Mouse (Mus musculus) intestine, embryonic 14.5 days (tissue): Measurements from ENCODE around the gene Bcas3. TPM values are rescaled to one million over a fixed set of nuclear protein-coding genes. Genes with fewer than 3 reads are reported as not detected.

ENCODE experiments used
- ATAC-seq: fragments of 200-750 bp; cut with Nextera tagmentation; replicated peaks from 2 replicates; pipeline ENCODE4 v1.8.0; 2017; ENCODE audit warnings: low read depth, moderate number of reproducible peaks, moderate TSS enrichment, moderate library complexity; ENCODE audit not compliant: low FRiP score, low TSS enrichment
- DNase-seq: peaks from one replicate; pipeline ENCODE4 v3.0.0-alpha.2; 2018; ENCODE audit warnings: low spot score
- H3K27ac ChIP-seq: fragments of 300-500 bp; sonication (generic); 2 replicates; pipeline ENCODE4 v1.5.1; 2014; ENCODE audit warnings: low read depth, mild to moderate bottlenecking, control low read depth
- H3K27me3 ChIP-seq: fragments of 300-500 bp; sonication (generic); replicated peaks from 2 replicates; pipeline ENCODE4 v1.6.1; 2014; ENCODE audit warnings: low read length, control low read depth; ENCODE audit not compliant: control insufficient read depth, insufficient read depth
- H3K36me3 ChIP-seq: fragments of 300-500 bp; sonication (generic); 2 replicates; pipeline ENCODE4 v1.6.1; 2014; ENCODE audit warnings: low read length, control low read depth; ENCODE audit not compliant: control insufficient read depth, insufficient read depth
- H3K4me1 ChIP-seq: fragments of 300-500 bp; sonication (generic); replicated peaks from 2 replicates; pipeline ENCODE4 v1.6.1; 2014; ENCODE audit warnings: low read length, control low read depth, mixed read lengths; ENCODE audit not compliant: control insufficient read depth, insufficient read depth
- H3K4me2 ChIP-seq: fragments of 300-500 bp; sonication (generic); 2 replicates; pipeline ENCODE4 v1.6.1; 2014; ENCODE audit warnings: low read length
- H3K4me3 ChIP-seq: fragments of 300-500 bp; sonication (generic); 2 replicates; pipeline ENCODE4 v1.5.1; 2014; ENCODE audit warnings: low read depth, low read length, control low read depth, mixed read lengths
- H3K9ac ChIP-seq: fragments of 300-500 bp; sonication (generic); 2 replicates; pipeline ENCODE4 v1.6.1; 2014; ENCODE audit warnings: mild to moderate bottlenecking, low read length
- H3K9me3 ChIP-seq: fragments of 300-500 bp; sonication (generic); 2 replicates; pipeline ENCODE4 v1.6.1; 2016; ENCODE audit warnings: low read length, control low read depth; ENCODE audit not compliant: control insufficient read depth
- WGBS: fragments of 180-500 bp; shearing (Covaris S2); extraction: QIAGEN DNeasy Blood & Tissue Kit; methylation state at CpG from one replicate; pipeline ENCODE4 v1.1.7; 2014; 5-methylcytosine and 5-hydroxymethylcytosine counted together
- polyA plus RNA-seq: library from polyadenylated mRNA; unstranded; fragments of >200 nt; fragmentation: Nextera tagmentation; extraction: Ambion mirVana; gene quantifications from 2 replicates; pipeline ENCODE4 v1.2.1, GENCODE M21; 2014

The Bcas3 gene
- polyA plus RNA-seq, 1 experiment from 2014 or later, result 17.9 TPM

DNA sequence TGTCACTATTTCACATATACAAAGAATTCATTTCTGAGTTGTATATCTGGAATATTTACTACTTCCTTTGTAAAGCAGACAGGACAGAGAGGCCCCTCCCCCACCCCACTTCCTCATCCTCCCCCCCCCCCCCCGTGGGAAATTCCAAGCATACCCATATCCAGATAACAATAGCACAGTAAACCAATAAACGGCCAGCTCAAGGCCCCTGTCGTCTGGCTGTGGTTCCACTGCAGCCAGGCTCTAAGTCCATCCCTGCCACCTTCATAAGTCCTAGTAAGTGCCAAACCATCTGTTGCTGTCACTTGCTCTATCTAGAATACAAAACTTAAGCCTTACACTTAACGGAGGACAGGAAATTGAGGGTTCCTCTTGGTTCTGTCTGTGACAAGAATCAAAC is 221.5 kb downstream of the Bcas3 start:
- no peak overlapping the region for H3K4me3 ChIP-seq
- H3K27ac ChIP-seq, result 0 out of 2 replicates have a peak overlapping the region, but pooled peaks have one; percentile 22
- 3% methylated on average over 4 of the region's 4 CpGs for WGBS

GRCm38 (mm10) chr11:85577816-85578645 is 225.1 kb downstream of the Bcas3 start:
- WGBS, result 29% methylated on average over 15 of the region's 15 CpGs
- Histone ChIP-seq H3K9me3 (no peaks in the 10 kb centered on the region), H3K4me1 (peaks cover 23% of the 10 kb centered on the region), H3K4me2 (no peak overlapping the region), H3K36me3 (no peaks in the 10 kb centered on the region), H3K4me3 (no peak overlapping the region), H3K9ac (no peak overlapping the region), H3K27ac (peak overlapping the region; percentile 51; the same call in 1 of the 2 replicates), H3K27me3 (no peaks in the 10 kb centered on the region)
- ATAC-seq (no peak), DNase-seq (no peak)

More for the DNA sequence above, 221.5 kb downstream of the Bcas3 start:
- Histone ChIP-seq H3K27me3 (no peaks in the 10 kb centered on the region), H3K4me1 (peaks cover 39% of the 10 kb centered on the region), H3K9me3 (no peaks in the 10 kb centered on the region), H3K4me2 (no peak overlapping the region), H3K36me3 (no peaks in the 10 kb centered on the region), H3K9ac (no peak overlapping the region)
- peak; percentile 52 for DNase-seq
- no peak for ATAC-seq

GRCm38 (mm10) chr11:85584086-85584485 is 231.1 kb downstream of the Bcas3 start:
- ATAC-seq, result no peak
- Histone ChIP-seq H3K4me2 (no peak overlapping the region), H3K9ac (no peak overlapping the region), H3K4me1 (no peaks in the 10 kb centered on the region), H3K27me3 (no peaks in the 10 kb centered on the region), H3K4me3 (no peak overlapping the region), H3K36me3 (no peaks in the 10 kb centered on the region), H3K9me3 (no peaks in the 10 kb centered on the region), H3K27ac (no peak overlapping the region)
- WGBS, result 33% methylated on average over 8 of the region's 8 CpGs
- DNase-seq, result no peak

DNA sequence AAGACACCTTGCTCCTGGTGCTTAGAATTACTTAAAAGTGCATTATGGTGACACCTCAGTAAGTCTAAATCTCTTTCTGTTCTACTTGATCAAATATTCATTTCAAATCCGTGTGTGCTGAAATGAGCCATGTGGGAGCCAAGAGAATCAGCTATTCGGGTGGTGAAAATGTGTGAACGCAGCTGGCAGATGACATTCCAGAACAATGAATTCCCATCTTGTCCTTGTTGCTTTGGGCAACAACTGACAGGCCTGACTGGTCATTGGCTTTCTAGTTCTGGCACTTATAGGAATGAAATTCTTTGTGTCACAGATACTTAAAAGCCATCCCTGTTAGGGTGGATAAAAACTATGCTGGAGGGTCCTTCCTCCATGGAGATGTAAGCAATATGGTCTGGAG is 240.7 kb downstream of the Bcas3 start:
- Histone ChIP-seq H3K36me3 (no peaks in the 10 kb centered on the region), H3K4me1 (no peaks in the 10 kb centered on the region), H3K9me3 (no peaks in the 10 kb centered on the region), H3K27me3 (no peaks in the 10 kb centered on the region), H3K9ac (no peak overlapping the region), H3K4me2 (no peak overlapping the region), H3K4me3 (no peak overlapping the region), H3K27ac (no peak overlapping the region)
- no peak for ATAC-seq
- DNase-seq, result no peak
- WGBS, result 88% methylated on average over 3 of the region's 3 CpGs

- no peak overlapping the region for H3K27ac ChIP-seq
- H3K27me3 ChIP-seq, result no peaks in the 10 kb centered on the region
- no peaks in the 10 kb centered on the region for H3K9me3 ChIP-seq
Measured at GRCm38 (mm10) chr11:85599251-85599650, 246.3 kb downstream of the Bcas3 start.

GRCm38 (mm10) chr11:85603546-85604322 is 250.8 kb downstream of the Bcas3 start:
- no peak overlapping the region for H3K9ac ChIP-seq
- H3K4me3 ChIP-seq, result no peak overlapping the region
- H3K9me3 ChIP-seq, result no peaks in the 10 kb centered on the region
- no peaks in the 10 kb centered on the region for H3K4me1 ChIP-seq
- ATAC-seq, result no peak
- H3K4me2 ChIP-seq, result no peak overlapping the region
- no peak for DNase-seq
- no peaks in the 10 kb centered on the region for H3K36me3 ChIP-seq
- 90% methylated on average over 3 of the region's 3 CpGs for WGBS
- H3K27ac ChIP-seq, result no peak overlapping the region
- H3K27me3 ChIP-seq, result no peaks in the 10 kb centered on the region

More at GRCm38 (mm10) chr11:85599251-85599650, 246.3 kb downstream of the Bcas3 start:
- no peak overlapping the region for H3K9ac ChIP-seq
- no peaks in the 10 kb centered on the region for H3K4me1 ChIP-seq
- H3K4me3 ChIP-seq, result no peak overlapping the region
- H3K4me2 ChIP-seq, result no peak overlapping the region
- no peak for ATAC-seq
- no peaks in the 10 kb centered on the region for H3K36me3 ChIP-seq
- no peak for DNase-seq

- H3K9ac ChIP-seq, result no peak overlapping the region
- H3K4me2 ChIP-seq, result no peak overlapping the region
- H3K27me3 ChIP-seq, result no peaks in the 10 kb centered on the region
- no peak overlapping the region for H3K4me3 ChIP-seq
- 41% methylated on average over 5 of the region's 5 CpGs for WGBS
- no peaks in the 10 kb centered on the region for H3K36me3 ChIP-seq
- peaks cover 18% of the 10 kb centered on the region for H3K4me1 ChIP-seq
- H3K9me3 ChIP-seq, result no peaks in the 10 kb centered on the region
- ATAC-seq, result no peak
- H3K27ac ChIP-seq, result no peak overlapping the region
- DNase-seq, result no peak
Measured at GRCm38 (mm10) chr11:85609303-85609940, 256.5 kb downstream of the Bcas3 start.

DNA sequence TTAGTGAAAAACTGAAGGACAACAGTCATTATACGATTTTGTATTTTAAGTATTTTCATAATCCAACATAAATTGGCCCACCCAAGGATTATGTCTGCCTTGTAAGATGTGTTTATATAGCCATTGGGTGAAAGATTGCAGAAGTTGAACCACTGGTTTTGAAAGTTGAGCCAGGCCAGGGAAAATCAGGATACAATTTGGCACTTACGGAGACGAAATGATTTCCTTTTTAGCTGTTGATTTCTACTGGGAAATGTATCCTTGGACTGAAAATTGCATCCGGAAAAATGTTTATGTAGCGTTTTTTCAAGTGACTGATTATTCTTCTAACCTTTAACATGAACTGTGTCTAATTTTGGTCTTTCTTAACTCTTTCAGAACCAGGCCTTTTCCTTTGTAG is 260.1 kb downstream of the Bcas3 start:
- Histone ChIP-seq H3K9me3 (no peaks in the 10 kb centered on the region), H3K27me3 (no peaks in the 10 kb centered on the region), H3K4me2 (no peak overlapping the region), H3K36me3 (no peaks in the 10 kb centered on the region), H3K4me3 (no peak overlapping the region), H3K9ac (no peak overlapping the region), H3K4me1 (peaks cover 28% of the 10 kb centered on the region), H3K27ac (peak overlapping the region; percentile 17; the same call in 1 of the 2 replicates)
- 33% methylated on average over 5 of the region's 5 CpGs for WGBS
- ATAC-seq, result no peak
- no peak for DNase-seq
